Mouse (Mus musculus) kidney, postnatal 14 days (tissue): ENCODE measurements around the gene AC131692.1.

Experiments used
- DNase-seq: peaks from one replicate; pipeline ENCODE4 v3.0.0; 2022; ENCODE audit warnings: mixed read lengths

AC131692.1 gene

DNA sequence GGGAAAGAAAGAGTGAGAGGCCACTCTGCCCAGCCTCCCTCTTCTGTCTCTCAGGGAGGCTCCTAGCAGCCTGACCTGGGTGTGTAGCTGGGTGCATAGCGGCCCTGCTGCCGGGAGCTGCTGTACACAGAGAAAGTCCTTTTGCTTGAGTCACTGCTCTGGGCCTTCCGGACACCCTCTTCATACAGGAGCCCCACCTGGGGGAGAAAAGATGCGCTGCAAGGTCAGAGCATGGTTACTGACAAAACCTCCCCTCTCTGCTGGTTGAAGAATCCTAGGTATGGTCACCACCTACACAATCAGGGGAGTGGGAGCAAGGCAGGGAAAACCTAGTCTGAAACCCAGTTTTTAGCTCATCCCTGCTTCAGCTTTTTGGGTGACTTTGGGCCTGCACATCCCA is 25.3 kb upstream of the AC131692.1 start:
- no peak for DNase-seq

DNA sequence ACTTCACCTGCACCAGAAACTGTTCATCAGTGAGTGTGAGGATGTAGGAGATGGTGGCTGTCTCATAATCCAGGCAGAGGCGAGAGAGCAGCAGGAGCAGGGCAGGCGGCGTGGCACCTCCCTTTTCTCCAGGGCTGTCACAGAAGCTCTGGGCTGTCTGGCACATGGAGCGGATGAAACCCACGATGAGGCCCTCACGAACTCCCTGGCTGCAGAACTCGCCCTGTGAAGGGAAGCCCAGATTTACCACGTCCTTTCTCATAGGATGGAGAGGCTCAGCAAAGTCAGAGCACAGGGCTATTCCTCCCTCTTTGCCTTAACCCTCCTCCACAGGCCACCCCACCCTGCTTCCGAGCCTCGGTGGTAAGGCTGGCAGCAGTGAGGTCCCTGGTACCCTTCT is 24.4 kb upstream of the AC131692.1 start:
- no peak for DNase-seq

DNA sequence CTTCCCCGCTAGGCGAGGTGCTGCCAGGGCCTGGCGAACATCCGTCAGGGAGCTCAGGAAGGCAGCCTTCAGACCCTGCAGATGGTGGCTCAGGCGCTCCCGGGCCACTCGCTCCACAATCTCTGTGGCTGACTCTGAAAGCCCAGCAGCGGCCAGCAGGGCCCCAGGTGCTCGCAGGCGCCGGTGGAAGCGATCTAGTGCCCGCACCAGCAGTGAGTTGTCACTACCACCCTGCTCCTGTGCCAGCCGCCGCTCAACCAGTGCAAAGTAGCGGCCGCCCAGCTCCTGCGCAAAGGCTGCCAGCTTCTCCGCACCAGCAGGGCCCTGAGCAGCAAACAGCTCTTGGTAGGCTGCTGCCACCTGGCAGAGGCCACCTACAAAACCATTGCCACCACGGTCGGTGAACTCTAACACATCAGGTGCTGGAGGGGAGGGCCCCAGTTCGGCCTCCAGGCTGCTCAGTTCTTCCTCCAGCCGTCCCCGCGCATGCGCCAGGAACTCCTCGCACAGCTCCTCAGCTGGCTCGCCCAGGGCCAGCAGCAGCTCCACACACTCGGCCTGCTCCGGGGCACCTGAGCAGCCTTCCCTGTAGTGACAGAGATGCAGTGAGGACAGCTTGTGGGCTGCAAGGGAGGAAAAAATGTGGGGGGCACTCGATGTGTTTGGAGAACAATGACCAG is 23.5 kb upstream of the AC131692.1 start:
- no peak for DNase-seq

DNA sequence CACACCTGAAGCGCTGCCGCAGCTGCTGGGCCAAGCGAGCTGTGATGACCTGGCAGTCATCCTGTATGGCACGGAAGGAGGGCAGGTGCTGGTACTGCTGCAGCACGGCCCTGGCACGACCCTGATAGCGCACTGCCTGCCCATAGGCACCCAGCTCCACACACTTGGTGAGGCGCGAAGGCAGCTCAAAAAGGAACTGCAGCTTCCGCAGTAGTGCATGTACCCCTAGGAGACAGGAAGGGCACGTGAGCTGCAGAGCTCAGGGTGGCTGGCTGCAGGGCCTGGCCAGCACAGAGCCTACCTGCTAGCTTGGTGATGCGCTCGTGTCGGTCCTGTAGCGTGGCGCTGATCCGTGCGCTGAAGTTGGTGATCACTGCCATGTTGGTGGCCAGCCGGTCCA is 23.0 kb upstream of the AC131692.1 start:
- no peak for DNase-seq

DNA sequence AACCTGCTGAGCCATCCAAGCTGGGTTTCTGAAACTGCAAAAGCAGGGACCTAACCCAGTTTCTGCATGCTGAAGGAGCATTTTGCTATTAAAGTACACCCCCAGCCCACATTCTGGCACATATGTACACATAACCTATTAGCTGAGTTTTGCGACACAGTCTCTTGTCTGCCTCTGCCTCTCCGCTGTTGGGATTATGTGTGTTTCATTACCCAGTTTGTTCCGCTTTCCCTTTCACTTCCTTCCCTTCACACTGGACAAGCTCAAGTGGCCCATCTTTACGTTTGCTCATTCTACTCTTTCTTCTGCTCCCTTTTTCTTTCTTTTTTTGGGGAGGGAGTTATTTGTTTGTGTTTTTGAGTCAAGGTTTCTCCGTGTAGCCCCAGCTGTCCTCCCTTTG is 20.3 kb upstream of the AC131692.1 start:
- no peak for DNase-seq

DNA sequence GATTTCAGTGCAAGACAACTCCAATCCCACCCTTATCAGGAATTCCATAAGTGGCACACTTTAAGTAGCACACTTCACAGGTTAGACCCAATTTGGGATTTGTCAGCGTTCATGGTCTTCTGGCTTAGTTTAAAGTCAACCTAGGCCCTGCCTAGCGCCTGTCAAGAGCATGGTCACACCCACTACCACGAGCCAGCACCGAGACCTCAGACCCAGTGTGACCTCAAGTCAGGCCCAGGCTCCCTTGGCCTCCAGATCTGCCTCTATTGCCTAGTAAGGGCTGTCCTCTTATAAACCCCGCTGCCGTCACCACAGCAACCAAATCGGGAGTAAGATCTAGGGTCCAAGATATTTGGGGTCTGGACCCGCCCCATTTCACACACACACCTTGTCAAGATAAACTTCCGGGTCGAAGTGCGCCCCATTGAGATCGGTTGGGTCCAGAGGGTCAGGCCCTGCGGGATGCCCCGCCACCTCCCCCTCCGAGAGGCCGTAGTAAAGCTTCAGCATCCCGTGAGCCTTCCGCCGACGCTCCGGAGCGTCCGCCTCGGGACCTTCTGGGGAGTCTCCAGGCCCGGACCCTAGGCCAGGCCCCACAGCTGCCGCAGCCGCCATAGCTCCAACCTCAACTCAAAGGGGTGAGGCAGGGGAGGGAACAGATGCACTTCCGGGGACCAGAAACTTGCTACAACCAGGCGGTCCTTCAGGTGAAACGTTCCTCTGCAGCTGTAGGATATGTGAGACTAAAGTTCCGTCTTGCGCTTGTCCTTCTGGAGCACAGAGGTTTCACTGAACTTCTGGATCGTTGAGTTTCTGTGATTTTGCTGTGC is 17.4 kb upstream of the AC131692.1 start, which contains the start of gene Vps51:
TSS of gene Vps51 (minus strand) at position 668 of the 830 bp plus-strand sequence.
- DNase-seq: peak; percentile 92

DNA sequence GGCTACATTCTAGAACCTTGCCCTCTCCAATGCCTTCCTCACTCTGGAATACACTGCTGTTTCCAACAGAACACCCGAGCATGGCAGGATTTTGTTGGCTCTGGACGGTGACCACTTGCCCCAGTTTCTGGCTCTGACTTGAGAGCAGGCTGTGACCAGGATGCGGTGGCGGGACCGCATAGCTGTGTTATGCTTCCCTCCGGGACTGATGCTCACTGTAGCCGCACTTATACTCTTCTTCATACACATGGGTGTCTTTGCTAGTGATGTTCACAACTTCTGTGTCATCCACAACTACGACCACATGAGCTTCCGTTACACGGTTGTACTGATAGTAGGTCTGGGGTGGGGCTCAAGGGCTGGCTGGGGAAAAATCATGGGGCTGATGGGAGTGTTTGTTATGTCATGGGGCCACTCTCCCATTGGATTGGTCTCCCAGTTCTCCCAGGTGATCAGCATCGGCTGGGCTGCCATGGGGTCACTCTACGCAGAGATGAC is 14.2 kb upstream of the AC131692.1 start, which contains the start of gene Tmem262:
TSS of gene Tmem262 (plus strand) at position 51 of the 498 bp plus-strand sequence.
- no peak for DNase-seq

DNA sequence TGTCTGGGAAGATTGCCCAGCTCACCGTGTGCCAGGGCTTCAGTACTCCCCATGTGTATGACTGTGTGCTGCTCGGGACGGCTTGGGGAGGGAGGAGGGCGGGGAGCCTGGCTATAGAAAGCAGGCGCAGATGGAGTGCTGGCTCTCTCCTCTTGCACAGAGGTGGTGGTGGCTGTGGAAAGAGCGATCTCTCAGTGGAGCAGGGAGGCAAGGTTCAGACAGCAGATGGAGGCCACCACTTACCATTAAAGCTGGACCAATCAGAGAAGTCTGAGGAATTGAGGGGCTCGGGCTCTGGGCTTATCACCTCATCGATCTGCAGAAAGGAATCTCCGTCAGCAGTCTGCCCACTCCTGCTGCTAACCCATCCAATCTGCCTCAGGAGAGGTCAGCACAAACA is 12.1 kb upstream of the AC131692.1 start, which contains the start of gene Gm28374:
TSS of gene Gm28374 (minus strand) at position 101 of the 400 bp plus-strand sequence.
- no peak for DNase-seq

DNA sequence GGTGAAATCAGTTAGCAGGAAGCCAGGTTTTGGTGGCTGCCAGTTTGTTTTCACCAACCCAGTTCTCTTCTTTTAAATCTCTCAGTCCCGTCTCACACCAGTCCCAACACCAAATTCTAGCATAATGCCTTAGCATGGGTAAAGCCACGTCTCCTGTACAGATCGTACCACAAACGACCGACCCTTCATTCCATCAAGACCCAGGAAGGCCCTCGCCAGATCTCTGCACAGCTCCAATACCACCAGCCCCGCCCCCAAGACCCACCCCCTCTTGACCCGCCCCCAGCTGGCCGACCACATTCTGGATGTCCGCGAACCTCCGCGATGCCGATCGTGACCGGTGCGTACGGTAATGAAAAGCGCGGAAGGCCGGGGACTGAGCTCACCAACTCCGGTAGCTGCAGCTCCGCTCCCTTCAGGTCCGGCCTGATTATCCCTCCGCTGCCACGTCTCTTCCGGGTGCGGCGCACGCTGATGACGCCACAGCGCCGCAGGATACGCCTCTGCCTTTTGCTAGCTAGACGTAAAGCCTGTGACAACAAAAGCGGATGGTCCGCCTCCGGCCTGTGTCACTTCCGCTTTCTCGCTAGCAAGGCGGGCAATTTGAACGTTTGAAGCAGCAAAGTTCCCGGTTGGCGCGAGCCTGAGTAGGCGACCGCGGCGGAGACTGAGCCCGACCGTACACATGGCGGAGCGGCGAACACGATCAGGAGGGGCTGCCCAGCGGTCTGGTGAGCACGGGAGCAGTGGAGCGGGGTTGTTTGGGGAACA is 9.6 kb upstream of the AC131692.1 start, which contains the start of the genes Zfpl1 and Cdca5:
TSS of gene Zfpl1 (minus strand) at position 479 of the 771 bp plus-strand sequence.
TSS of gene Cdca5 (plus strand) at position 506 of the 771 bp plus-strand sequence.
- peak; percentile 98 for DNase-seq

DNA sequence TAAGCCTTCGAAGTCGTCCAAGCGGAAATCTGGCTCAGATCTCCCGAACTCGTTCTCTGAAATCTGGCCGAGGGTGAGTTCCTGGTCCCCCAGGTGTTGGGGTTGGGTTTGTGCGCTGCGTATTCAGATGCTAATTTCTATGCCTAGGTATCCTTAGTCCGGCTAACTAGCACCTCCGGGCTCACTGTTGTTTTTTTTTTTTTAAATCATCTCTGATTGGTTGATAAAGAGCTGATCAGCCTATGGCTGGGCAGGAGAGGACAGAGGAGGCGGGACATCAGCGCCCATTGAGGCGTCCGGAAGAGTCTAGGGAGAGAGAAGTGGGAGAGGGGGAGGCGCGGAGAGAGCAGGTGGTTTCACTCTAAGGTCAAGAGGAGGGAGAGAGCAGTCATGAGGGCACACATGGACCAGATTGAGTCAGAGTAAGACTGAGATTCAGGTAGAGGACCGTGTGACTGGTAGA is 8.8 kb upstream of the AC131692.1 start:
- DNase-seq: peak; percentile 70

DNA sequence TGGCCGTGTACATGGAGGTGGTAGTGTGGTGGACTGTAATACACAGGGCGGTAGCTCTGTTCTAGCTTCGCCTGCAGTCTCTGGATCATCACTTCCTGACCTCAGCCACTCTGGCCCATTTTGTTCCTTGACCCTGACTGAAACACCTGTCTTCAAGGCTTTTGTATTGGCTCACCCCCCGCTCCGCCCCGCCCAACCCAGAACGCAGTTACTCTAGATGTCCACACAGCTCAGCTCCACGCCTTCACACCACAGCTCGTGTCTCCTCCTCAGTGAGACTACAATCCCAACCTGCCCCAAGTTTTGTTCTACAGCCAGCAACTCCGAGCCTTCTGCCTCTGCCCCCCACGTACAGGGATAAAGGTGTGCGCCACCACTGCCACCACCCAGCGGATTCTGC is 5.4 kb upstream of the AC131692.1 start:
- DNase-seq: no peak

DNA sequence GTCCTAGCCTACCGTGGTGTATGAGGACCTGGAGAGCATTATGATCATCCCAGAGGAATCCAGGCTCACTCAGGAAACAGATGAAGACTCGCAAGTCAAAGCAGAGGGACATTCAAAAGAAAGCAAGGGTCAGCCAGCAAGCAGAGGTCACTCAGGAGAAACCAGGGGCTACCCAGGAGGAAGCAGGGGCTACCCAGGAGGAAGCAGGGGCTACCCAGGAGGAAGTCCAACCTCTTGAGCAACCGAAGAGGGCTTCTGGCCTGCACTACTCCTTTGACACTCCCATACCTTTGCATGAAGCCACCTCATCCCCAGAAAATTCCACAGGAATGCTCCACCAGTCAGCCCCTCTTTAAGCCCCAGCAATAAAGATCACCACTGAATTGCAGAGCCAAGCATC is 3.6 kb downstream of the AC131692.1 start:
- DNase-seq: peak; percentile 47

DNA sequence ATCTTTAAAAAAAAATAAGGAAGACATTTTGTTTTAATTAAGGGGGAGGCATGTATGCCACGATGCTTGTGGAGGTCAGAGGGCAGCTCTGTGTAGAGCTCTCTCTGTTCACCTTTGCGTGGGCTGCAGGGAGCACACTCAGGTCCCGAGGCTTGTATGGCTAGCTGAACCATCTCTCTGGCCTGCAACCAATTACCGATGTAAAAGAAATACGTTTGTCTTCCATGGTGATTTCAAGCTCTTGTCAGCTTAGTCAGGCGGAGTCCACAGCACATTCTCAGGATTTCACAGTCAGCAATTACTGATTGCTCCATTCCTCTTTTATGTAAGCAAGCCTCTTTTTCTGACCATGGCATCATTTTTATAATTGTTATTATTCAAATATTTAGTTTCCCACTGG is 7.0 kb downstream of the AC131692.1 start:
- DNase-seq: no peak

DNA sequence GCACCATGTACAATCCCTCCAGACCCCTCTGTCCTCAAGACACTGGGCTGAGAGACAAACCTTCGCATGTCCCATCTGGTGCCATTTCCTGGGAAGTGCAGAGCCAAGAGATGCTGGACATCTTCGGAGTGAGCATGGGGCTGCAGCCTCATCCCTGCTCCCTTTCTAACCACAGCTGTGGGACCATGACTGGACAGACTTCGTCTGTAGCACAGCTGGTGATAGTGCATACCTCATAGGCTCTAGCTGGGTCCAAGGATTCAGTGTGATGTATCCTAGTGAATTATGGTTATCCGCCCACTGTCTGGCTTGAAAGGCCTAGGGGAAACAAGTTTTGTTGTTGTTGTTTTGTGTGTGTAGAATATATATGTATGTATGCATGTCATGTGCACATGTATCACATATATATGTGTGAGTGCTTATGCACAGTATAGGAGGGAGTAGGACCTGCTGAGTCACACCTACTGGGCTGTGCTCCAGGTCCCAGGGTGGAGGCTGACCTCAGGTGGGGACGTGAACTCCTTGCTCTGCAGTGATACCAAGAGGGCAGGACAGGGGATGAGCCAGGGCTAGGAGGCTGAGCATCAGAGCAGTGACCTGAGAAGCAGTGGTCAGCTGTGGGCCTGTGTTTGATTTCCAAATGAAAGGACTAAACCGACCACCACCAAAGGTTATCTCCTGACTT is 8.1 kb downstream of the AC131692.1 start:
- no peak for DNase-seq

DNA sequence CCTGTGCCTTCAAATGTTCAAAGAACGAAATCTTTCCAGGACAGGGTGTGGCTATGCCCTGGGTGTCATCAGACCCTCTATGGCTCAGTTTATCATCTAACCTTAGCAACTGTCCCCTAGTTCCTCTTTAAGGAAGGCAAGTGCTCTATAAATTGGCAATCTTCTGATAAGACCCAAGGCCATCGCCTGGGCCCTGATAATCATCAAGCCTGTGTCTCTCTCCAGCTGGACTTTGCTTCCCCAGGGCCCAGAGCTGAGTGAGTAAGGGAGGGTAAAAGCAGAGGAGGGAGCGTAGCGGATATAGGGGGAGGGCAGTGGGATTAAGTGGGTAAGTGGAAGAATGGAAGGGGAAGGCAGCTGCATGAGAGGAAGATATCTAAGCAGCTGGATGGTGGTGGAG is 10.3 kb downstream of the AC131692.1 start:
- no peak for DNase-seq

DNA sequence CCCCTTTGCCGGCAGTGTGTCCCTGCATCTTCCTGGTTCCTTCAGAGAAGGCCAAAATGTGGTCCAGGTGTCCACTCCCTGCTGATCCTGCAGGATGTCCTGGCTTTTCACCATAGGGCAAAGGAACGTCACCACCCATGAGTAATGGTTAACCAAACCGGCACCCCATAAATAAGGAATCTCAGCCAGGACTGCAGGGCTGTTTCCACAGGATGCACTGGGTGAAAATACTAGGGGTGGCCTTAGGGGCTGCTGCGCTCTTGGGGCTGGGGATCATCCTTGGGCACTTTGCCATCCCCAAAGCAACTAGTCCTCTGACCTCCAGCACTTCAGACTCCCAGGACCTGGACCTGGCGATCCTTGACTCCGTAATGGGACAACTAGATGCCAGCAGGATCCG is 11.4 kb downstream of the AC131692.1 start, which contains the start of gene Naaladl1:
TSS of gene Naaladl1 (plus strand) at position 197 of the 400 bp plus-strand sequence.
- no peak for DNase-seq

DNA sequence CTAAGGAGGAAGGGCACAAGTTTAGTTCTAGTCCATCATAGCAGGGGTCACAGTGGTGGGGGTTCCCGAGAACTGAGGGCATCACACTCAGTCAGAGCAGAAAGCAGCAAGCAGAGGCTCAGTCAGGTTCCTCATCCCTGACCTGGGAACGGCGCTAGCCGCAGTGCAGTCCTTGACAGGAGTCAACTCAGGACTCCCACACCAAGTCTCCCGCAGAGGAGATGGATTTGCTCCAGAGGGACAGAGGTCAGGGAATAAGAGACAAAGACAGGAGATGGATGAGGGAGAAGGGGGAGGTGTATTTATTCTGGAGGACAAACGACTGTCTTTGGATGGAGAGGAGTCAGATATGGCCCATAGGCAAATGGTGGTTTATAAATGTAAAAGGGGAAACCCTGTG is 18.9 kb downstream of the AC131692.1 start:
- peak; percentile 21 for DNase-seq

DNA sequence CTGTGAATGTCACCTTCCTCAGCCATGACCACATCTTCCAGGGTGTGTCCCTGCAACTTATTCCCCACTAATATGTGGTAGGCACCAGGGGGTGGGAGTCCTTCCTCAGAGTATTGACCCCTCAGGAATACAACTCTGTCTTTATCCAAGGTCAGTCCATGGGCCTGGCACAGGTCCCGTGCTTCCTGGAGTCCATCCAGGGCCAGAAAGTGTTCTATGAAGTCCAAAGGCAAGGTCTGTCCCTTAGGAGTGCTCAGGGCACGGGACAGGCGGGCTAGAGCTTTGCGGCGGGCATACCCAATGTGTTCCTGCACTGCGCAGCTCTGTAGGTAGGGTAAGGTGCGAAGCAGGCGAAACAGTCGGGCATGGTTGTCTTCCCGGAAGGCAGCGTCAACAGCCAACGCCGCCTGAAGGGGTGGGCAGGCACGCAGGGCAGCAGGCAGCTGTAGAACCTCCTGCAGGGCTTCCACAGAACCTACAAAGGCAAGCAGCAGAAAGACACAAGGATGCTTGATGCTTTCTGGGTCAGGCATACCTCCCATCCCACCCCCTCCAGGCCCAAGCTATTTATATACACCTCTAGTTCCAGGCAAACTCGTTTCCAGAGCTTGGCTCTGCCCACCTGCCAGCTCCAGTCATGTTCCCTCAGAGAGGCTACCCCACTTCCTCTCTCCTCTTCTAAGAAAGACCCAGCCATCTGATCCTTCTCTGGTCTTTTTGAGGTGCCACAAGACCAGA is 22.1 kb downstream of the AC131692.1 start:
- DNase-seq: peak; percentile 27

DNA sequence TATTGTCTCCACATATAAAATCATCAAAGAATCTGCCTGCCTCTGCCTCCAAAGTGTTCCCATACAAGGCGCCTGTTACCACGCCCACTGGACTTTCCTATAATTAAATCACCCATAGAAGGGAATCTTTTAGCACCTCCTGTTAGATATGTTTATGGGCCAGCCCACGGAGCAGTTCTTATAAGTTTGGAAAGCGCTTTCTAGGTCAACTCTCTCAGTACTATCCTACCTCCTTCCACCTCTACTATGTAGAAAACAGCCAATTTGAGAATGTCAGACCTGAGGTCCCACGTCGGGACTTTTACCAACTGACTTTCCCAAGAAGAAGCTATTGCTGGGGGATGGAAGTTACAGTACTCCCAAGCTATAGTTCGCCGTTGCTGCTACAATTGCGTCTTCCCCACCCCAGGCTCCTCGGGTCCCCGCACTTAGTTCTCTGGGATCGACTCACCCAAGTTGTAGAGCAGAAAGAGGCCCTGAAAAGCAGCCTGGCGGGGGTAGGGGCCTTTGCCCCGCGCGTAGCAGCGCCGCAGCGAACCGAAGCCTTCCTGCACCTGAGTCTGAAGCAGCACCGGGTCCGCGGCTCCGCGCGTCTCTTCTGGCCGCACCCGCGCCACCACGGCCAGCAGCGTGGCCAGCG is 23.2 kb downstream of the AC131692.1 start:
- no peak for DNase-seq

DNA sequence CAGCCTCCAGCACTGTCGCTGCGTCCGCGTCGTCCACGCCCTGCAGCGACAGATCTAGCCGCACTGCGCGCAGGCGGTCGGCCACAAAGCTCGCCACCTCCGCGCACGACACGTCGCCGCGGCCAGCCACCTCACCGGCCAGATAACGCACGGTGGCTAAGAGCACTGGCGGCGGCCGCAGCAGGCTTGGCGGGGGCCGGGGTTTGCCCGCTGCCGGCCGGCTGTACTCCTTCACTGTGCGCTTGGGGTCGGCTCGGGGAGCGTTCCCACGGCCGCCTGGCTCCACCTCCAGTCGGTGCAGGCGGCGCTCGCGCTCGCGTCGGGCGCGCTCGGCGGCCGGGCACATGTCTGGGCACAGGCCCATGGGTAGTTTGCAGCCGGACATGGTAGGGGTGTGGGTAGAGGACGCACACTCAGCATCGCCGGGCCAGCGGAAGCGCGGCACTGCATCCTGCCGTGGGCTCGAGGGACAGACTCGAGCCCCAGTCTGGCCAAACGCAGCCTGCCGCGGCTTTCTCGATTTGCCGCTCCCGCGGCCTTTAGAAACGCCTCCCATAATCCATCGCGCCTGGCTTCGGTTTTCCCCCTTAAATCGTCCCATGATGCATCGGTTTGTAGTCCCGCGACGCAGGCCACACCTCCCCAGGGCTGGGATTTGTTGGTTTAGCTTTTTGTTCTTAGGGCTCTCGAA is 23.9 kb downstream of the AC131692.1 start, which contains the start of gene Sac3d1:
TSS of gene Sac3d1 (minus strand) at position 665 of the 691 bp plus-strand sequence.
- DNase-seq: peak; percentile 92
